Mouse (Mus musculus) brain, embryonic 18.5 days (tissue): ENCODE measurements around the gene Slc2a5.

Experiments used
- DNase-seq: peaks from one replicate; pipeline ENCODE4 v3.0.0-alpha.2; 2012; ENCODE audit warnings: low read depth, low spot score

The Slc2a5 gene

GRCm38 (mm10) chr4:150140346-150140745 lies 21.3 kb downstream of the Slc2a5 start:
- DNase-seq = no peak

GRCm38 (mm10) chr4:150144242-150144641 lies 25.2 kb downstream of the Slc2a5 start:
- DNase-seq = no peak

- DNase-seq = no peak
Observed at GRCm38 (mm10) chr4:150146286-150146685, 27.2 kb downstream of the Slc2a5 start.

GRCm38 (mm10) chr4:150151045-150151444 lies 32.0 kb downstream of the Slc2a5 start:
- no peak for DNase-seq

GRCm38 (mm10) chr4:150152483-150152882 lies 33.4 kb downstream of the Slc2a5 start:
- no peak for DNase-seq

- no peak for DNase-seq
Observed at GRCm38 (mm10) chr4:150155301-150155700, 36.2 kb downstream of the Slc2a5 start.

GRCm38 (mm10) chr4:150155731-150156130 lies 36.6 kb downstream of the Slc2a5 start:
- DNase-seq = no peak

- no peak for DNase-seq
Observed at GRCm38 (mm10) chr4:150157348-150157882, 38.3 kb downstream of the Slc2a5 start.

- DNase-seq = no peak
Observed at GRCm38 (mm10) chr4:150159458-150159857, 40.4 kb downstream of the Slc2a5 start.

- DNase-seq = no peak
Observed at GRCm38 (mm10) chr4:150162561-150163169, 43.6 kb downstream of the Slc2a5 start.

GRCm38 (mm10) chr4:150164875-150165274 lies 45.8 kb downstream of the Slc2a5 start:
- no peak for DNase-seq

- no peak for DNase-seq
Observed at GRCm38 (mm10) chr4:150168406-150168805, 49.3 kb downstream of the Slc2a5 start.

- DNase-seq = no peak
Observed at GRCm38 (mm10) chr4:150172107-150172506, 53.0 kb downstream of the Slc2a5 start.

GRCm38 (mm10) chr4:150173281-150173680 lies 54.2 kb downstream of the Slc2a5 start:
- no peak for DNase-seq

- no peak for DNase-seq
Observed at GRCm38 (mm10) chr4:150174027-150174426, 54.9 kb downstream of the Slc2a5 start.

- no peak for DNase-seq
Observed at GRCm38 (mm10) chr4:150176535-150176934, 57.5 kb downstream of the Slc2a5 start.

- no peak for DNase-seq
Observed at GRCm38 (mm10) chr4:150177122-150177521, 58.0 kb downstream of the Slc2a5 start.

- no peak for DNase-seq
Observed at GRCm38 (mm10) chr4:150178131-150178530, 59.0 kb downstream of the Slc2a5 start.

GRCm38 (mm10) chr4:150181304-150181703 lies 62.2 kb downstream of the Slc2a5 start:
- DNase-seq = no peak

GRCm38 (mm10) chr4:150188236-150188635 lies 69.2 kb downstream of the Slc2a5 start:
- DNase-seq = no peak

GRCm38 (mm10) chr4:150192199-150192598 lies 73.1 kb downstream of the Slc2a5 start:
- DNase-seq = no peak
